Mouse (Mus musculus): ENCODE measurements around the gene Elof1. TPM values are rescaled to one million over a fixed set of nuclear protein-coding genes. Genes with fewer than 3 reads are reported as not detected.
"Not testable (repeated sequence)": the region's sequence is repeated elsewhere in the genome, so short reads cannot be mapped to it uniquely, and the experiment has no call there.

Elof1 gene
- polyA plus RNA-seq, 1 experiment = 12.4 TPM

DNA sequence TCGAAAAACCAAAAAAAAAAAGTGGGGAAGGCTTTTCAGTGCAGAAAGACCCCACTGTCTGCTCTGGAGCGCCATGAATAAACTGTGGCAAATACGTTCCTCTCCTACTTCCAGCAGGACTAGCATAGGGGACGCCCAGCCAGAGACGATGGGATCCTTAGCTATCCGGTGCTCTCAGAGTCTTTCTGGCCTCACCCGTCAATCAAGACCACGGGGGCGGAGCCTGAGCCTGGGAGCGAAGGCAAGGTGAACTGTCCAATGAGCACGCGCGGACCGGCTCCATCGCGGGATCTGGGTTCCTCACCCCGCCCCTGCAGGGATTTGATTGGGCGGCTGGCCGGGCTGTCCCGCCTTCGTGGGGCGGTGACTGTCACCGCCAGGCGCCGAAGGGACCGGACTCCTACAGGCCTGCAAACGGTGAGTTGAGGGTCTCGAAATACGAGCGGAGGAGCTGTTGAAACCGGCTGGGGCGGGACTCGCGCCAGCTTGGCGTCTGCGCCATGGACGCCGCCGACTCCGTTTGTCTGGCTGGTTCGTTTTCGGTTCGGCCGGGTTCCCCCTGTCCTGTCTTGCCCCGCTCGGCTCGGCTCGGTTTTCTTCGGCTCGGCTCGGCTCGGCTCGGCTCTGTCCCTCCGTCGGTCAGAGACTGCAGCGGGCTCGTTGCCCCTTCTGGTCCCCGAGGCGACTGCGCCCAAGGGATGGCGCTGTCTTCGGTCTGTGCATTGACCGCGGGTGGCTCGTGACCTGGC, 39.7 kb upstream of the Elof1 start, which contains the start of gene Pigyl:
Gene Pigyl, plus strand, starts transcription at position 350 of the 749 bp plus-strand sequence.
- H3K27me3 ChIP-seq (ENCODE audit: control insufficient read depth) = peaks cover 5% of the 10 kb centered on the region
- no peaks in the 10 kb centered on the region for H3K9me3 ChIP-seq (ENCODE audit: control insufficient read depth, low read length)
- H3K4me1 ChIP-seq (ENCODE audit: control insufficient read depth) = peaks cover 27% of the 10 kb centered on the region
- peak within 1 kb of the TSS; percentile 95 for H3K4me3 ChIP-seq (replicated peaks)
- TF ChIP-seq GATA1 (IDR thresholded peaks at IDR 0.05; ENCODE audit: low read length) (no peak), TAL1 (IDR thresholded peaks at IDR 0.05; ENCODE audit: low read length) (no peak)
- H3K36me3 ChIP-seq (ENCODE audit: control insufficient read depth) = peaks cover 11% of the 10 kb centered on the region

DNA sequence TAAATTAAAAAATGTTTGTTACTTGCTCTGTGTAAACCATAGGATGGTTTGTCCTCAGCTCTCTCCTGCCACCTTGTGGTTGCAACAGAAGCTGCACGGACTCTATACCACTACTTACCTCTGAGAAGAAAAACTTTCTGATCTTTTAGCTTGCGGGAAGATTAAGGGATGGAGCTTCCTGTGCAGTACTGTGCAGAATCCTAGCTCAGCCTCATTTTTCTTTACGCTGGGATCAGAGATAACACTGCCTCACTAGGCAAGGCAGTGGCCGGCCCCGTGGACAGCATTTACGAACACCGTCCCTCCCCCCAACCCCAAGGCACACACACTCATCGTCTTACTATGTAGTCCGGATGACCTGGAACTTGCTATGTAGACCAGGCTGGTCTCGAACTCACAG, 38.6 kb upstream of the Elof1 start:
- Histone ChIP-seq H3K27me3 (ENCODE audit: control insufficient read depth) (peaks cover 5% of the 10 kb centered on the region), H3K4me3 (replicated peaks) (peak overlapping the region; percentile 95), H3K9me3 (ENCODE audit: control insufficient read depth, low read length) (no peaks in the 10 kb centered on the region), H3K36me3 (ENCODE audit: control insufficient read depth) (peaks cover 11% of the 10 kb centered on the region), H3K4me1 (ENCODE audit: control insufficient read depth) (peaks cover 27% of the 10 kb centered on the region)
- TF ChIP-seq TAL1 (IDR thresholded peaks at IDR 0.05; ENCODE audit: low read length) (no peak), GATA1 (IDR thresholded peaks at IDR 0.05; ENCODE audit: low read length) (no peak)

DNA sequence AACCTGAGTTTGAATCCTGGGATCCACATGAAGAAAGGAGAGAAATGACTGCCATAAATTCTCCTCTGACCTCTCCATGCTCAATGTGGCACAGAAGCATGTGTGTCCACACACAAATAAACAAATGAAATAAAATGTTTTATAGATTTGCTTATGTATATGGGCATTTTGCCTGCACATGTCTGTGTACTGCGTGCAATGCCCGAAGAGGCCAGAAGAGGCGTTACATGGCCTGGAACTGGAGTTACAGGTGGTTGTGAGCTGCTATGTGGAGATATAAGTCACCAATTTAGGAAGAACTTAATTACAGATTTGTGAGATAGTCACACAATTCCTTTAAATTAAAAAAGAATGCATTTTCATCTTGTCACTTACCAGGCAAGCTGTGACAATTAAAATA, 36.8 kb upstream of the Elof1 start:
- no peak overlapping the region for H3K4me3 ChIP-seq (replicated peaks)

DNA sequence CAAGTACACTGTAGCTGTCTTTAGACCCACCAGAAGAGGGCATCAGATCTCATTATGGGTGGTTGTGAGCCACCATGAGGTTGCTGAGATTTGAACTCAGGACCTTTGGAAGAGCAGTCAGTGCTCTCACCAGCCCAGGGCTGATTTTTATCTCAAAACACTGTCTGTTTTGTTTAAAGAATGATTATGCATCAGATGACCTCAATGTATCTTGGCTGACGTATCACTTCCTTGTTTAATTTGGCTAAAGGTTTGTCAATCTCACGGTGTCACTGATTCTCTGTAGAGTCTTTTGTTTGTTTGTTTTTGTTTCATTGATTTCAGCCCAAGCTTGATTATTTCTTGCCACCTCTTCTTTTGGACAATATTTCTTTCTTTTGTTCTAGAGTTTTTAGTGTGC, 34.0 kb upstream of the Elof1 start:
- H3K36me3 ChIP-seq (ENCODE audit: control insufficient read depth) = no peaks in the 10 kb centered on the region
- no peaks in the 10 kb centered on the region for H3K9me3 ChIP-seq (ENCODE audit: control insufficient read depth, low read length)
- H3K27me3 ChIP-seq (ENCODE audit: control insufficient read depth) = peaks cover 9% of the 10 kb centered on the region
- H3K4me3 ChIP-seq (replicated peaks) = no peak overlapping the region
- peaks cover 15% of the 10 kb centered on the region for H3K4me1 ChIP-seq (ENCODE audit: control insufficient read depth)
- TF ChIP-seq GATA1 (IDR thresholded peaks at IDR 0.05; ENCODE audit: low read length) (no peak), TAL1 (IDR thresholded peaks at IDR 0.05; ENCODE audit: low read length) (no peak)

More for the DNA sequence above, 36.8 kb upstream of the Elof1 start:
- TF ChIP-seq TAL1 (IDR thresholded peaks at IDR 0.05; ENCODE audit: low read length) (no peak), GATA1 (IDR thresholded peaks at IDR 0.05; ENCODE audit: low read length) (no peak)
- H3K4me1 ChIP-seq (ENCODE audit: control insufficient read depth) = peaks cover 38% of the 10 kb centered on the region
- H3K27me3 ChIP-seq (ENCODE audit: control insufficient read depth) = peaks cover 5% of the 10 kb centered on the region
- peaks cover 10% of the 10 kb centered on the region for H3K36me3 ChIP-seq (ENCODE audit: control insufficient read depth)
- no peaks in the 10 kb centered on the region for H3K9me3 ChIP-seq (ENCODE audit: control insufficient read depth, low read length)

DNA sequence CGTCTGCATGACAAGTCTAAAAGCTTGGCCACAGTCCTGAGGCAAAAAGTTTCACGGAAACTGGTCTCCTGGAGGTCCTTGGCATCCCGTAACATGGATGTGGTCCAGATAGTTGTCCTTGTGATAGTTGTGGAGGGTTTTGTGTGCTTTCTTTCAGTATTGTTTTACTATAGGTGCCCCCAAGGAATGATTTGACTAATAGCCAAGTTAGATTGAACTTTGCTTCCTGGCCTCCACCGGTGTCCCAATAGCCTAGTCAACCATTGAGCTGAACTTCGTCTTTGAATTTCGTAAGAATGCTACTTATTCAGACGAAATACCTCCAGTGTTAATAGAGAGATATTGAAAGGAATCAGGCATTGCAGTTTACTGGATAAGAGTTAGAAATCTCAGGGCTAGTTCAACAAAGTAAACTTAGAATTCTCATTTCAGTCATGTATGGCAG, 33.3 kb upstream of the Elof1 start:
- peaks cover 11% of the 10 kb centered on the region for H3K4me1 ChIP-seq (ENCODE audit: control insufficient read depth)
- H3K27me3 ChIP-seq (ENCODE audit: control insufficient read depth); H3K4me3 ChIP-seq (replicated peaks); H3K36me3 ChIP-seq (ENCODE audit: control insufficient read depth); H3K9me3 ChIP-seq (ENCODE audit: control insufficient read depth, low read length): not testable (repeated sequence)

DNA sequence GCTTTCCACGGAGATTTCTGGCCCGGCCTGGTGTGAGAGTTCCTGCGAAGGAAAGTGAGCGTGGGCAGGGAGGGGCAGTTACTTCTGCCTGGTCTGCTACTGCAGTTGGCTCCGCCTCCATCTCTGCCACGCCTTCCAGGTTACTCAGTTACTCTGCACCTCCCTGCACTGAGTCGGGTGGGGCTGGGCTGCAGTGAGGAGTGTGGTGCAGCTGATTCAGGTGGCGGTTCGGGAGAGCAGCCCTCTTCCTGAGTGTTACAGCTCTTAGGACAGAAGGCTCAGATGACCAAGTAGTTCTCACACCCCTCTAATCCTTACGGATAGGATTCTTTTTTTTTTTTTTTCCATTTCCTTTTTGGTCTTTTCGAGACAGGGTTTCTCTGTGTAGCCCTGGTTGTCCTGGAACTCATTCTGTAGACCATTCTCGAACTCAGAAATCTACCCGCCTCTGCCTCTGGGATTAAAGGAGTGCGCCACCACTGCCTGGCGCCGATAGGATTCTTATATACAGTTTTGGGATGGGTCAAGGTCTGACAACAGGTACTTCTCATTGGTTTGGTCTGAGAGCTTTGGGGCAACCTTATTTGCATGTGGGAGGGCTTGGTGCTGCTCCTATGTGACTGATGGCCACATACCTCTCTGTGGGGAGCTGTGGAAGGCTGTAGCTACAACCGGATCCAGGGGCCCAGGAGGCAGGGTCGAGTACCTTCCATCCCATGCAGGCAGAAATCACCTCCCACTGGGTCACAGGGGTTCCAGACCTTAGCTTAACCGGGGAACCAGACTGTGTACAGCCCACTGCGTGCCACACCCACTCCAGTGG, 32.7 kb upstream of the Elof1 start:
- H3K4me3 ChIP-seq (replicated peaks) = no peak overlapping the region
- peaks cover 11% of the 10 kb centered on the region for H3K4me1 ChIP-seq (ENCODE audit: control insufficient read depth)
- no peaks in the 10 kb centered on the region for H3K36me3 ChIP-seq (ENCODE audit: control insufficient read depth)
- H3K9me3 ChIP-seq (ENCODE audit: control insufficient read depth, low read length) = no peaks in the 10 kb centered on the region
- H3K27me3 ChIP-seq (ENCODE audit: control insufficient read depth) = peaks cover 9% of the 10 kb centered on the region
- TF ChIP-seq TAL1 (IDR thresholded peaks at IDR 0.05; ENCODE audit: low read length) (no peak), GATA1 (IDR thresholded peaks at IDR 0.05; ENCODE audit: low read length) (no peak)

DNA sequence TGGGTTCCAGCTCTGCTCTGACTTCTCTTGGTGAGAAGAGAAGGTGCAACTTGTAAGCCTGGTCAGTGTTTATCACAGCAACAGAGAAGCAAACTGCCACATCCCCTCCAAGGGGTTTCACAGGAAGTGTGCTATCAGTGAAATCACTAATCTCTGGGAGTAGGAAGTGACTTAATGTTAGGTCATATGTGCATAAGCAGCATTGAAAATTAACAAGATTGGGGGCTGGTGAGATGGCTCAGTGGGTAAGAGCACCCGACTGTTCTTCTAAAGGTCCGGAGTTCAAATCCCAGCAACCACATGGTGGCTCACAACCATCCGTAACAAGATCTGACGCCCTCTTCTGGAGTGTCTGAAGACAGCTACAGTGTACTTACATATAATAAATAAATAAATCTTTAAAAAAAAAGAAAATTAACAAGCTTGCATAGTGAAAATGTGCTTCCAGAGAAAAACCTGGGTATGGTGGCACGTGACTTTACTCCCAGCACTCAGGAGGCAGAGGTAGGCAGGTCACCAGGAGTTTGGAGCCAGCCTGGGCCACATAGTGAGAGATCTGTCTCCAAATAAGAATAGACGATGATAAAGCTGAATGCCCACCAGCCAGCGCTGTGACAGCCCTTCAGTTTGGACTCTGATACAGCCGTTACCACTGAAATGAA, 27.5 kb upstream of the Elof1 start:
- TF ChIP-seq GATA1 (IDR thresholded peaks at IDR 0.05; ENCODE audit: low read length) = no peak
- no peak for TF ChIP-seq TAL1 (IDR thresholded peaks at IDR 0.05; ENCODE audit: low read length)
- 0 out of 2 replicates have a peak, but pooled peaks cover 4% of the 10 kb centered on the region for H3K27me3 ChIP-seq (ENCODE audit: control insufficient read depth)
- H3K9me3 ChIP-seq (ENCODE audit: control insufficient read depth, low read length) = peaks cover 3% of the 10 kb centered on the region; the same call in 1 of the 2 replicates
- H3K36me3 ChIP-seq (ENCODE audit: control insufficient read depth) = no peaks in the 10 kb centered on the region
- H3K4me3 ChIP-seq (replicated peaks) = no peak overlapping the region
- peaks cover 10% of the 10 kb centered on the region for H3K4me1 ChIP-seq (ENCODE audit: control insufficient read depth)

DNA sequence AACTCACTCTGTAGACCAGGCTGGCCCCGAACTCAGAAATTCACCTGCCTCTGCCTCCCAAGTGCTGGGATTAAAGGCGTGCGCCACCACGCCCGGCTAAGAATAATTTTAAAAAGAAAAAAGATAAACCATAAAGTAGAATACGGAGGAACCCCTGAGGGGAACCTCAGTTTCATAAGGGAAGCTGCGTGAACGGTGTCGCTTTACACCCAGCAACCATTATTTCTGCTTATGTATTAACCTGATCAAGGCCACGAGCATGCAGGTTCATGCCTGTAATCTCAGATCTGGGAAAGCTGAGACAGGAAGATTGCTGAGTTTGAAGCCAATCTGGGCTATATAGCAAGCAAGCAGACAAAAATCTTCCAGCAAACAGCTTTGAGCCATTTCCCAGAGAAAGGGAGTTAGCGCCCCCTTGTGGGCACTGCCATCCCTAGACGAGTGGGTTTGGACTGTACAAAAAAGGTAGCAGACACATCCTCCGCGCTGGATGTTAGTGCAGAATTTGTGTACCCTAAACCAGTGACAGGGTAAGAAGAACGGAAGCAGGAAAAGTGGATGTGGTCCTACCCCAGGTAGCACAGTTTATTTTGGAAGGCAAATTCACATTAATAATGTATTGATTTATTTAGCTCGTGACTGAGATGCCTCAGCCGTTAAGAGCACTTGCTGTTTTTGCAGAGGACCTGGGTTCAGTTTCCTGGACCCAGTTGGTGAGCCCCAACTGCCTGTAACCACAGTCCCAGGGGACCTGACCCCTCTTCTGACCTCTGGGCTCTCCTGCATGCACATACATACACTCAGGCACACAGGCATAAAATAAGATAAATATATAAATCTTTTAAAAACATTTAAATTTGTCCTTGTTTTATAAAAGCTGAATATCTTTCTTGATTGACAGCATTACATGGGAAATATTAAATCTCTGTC, 26.4 kb upstream of the Elof1 start:
- Histone ChIP-seq H3K36me3 (ENCODE audit: control insufficient read depth) (peaks cover 3% of the 10 kb centered on the region; the same call in 1 of the 2 replicates), H3K27me3 (ENCODE audit: control insufficient read depth) (0 out of 2 replicates have a peak, but pooled peaks cover 4% of the 10 kb centered on the region), H3K9me3 (ENCODE audit: control insufficient read depth, low read length) (peaks cover 7% of the 10 kb centered on the region; the same call in 1 of the 2 replicates), H3K4me1 (ENCODE audit: control insufficient read depth) (peaks cover 12% of the 10 kb centered on the region), H3K4me3 (replicated peaks) (no peak overlapping the region)
- TF ChIP-seq TAL1 (IDR thresholded peaks at IDR 0.05; ENCODE audit: low read length) = no peak
- no peak for TF ChIP-seq GATA1 (IDR thresholded peaks at IDR 0.05; ENCODE audit: low read length)

Measured in erythroblast, embryonic 14.5 days (primary cell).